Mouse (Mus musculus) lung, adult 2 months (tissue): Measurements from ENCODE around the gene Celsr3.

Experiments used
- CTCF ChIP-seq: fragments of 200-500 bp; IDR thresholded peaks from 2 replicates; pipeline ENCODE4 v1.5.1; 2011; ENCODE audit warnings: mild to moderate bottlenecking, low read length, control low read depth; ENCODE audit not compliant: insufficient read depth
- POLR2A ChIP-seq: fragments of 200-500 bp; IDR thresholded peaks from 2 replicates; pipeline ENCODE4 v1.6.1; 2011; ENCODE audit warnings: low read depth, mild to moderate bottlenecking, control low read depth, low read length, borderline replicate concordance; ENCODE audit errors: extremely low read depth

- no peak for TF ChIP-seq CTCF
- TF ChIP-seq POLR2A = no peak
Measured at GRCm38 (mm10) chr9:108852976-108853375, 26.9 kb downstream of the Celsr3 start, which contains the start of gene Slc26a6.
